ENCODE assay signal across 16 mouse cellular contexts in genomic region chr12:27941053-27941452, GRCm38 (mm10).
DNase-seq lines count a peak whose midpoint lies in the region; ATAC-seq and TF ChIP-seq lines count a peak whose summit lies in the region.
"Had no signal": no experiment of that assay in that cellular context is flagged by ENCODE, and none has a peak within 500 bp of the region (broad histone marks: within the 10 kb centered on the region; RNA-seq: fewer than 3 reads in every experiment).

No protein-coding gene starts in this region.

- no peaks in the 10 kb centered on the region for H3K36me3 ChIP-seq in heart, embryonic 11.5 days (ENCODE audit: control insufficient read depth, insufficient read depth, low read length)
- no peaks in the 10 kb centered on the region for H3K36me3 ChIP-seq in liver, adult 2 months (ENCODE audit: control insufficient read depth, insufficient read depth, low read length)
- H3K36me3 ChIP-seq in liver, embryonic 12.5 days: no peaks in the 10 kb centered on the region
- H3K36me3 ChIP-seq: forebrain, embryonic 12.5 days; hindbrain, embryonic 10.5 days; midbrain, embryonic 12.5 days had no signal

- H3K27me3 ChIP-seq in heart, embryonic 11.5 days (ENCODE audit: control insufficient read depth, insufficient read depth, low read length): no peaks in the 10 kb centered on the region
- H3K27me3 ChIP-seq in liver, adult 2 months (ENCODE audit: control insufficient read depth, insufficient read depth, low read length): no peaks in the 10 kb centered on the region
- H3K27me3 ChIP-seq in liver, embryonic 12.5 days (replicated peaks): no peaks in the 10 kb centered on the region
- H3K27me3 ChIP-seq: CH12.LX; forebrain, embryonic 12.5 days; midbrain, embryonic 12.5 days had no signal

- no peaks in the 10 kb centered on the region for H3K79me2 ChIP-seq in liver, adult 2 months (ENCODE audit: control insufficient read depth, insufficient read depth, low read length)

- no peak for ATAC-seq in heart, embryonic 11.5 days (replicated peaks; ENCODE audit: insufficient number of reproducible peaks, low FRiP score, low TSS enrichment)
- no peak for ATAC-seq in liver, embryonic 12.5 days

- no peak for TF ChIP-seq POLR2A in liver, adult 2 months (IDR thresholded peaks at IDR 0.05; ENCODE audit: extremely low read depth, insufficient read depth, low read length)

- H3K4me3 ChIP-seq in heart, embryonic 11.5 days (ENCODE audit: low read depth, low read length): no peak overlapping the region
- H3K4me3 ChIP-seq in liver, adult 2 months (ENCODE audit: insufficient read depth, low read depth, low read length): no peak overlapping the region
- no peak overlapping the region for H3K4me3 ChIP-seq in liver, embryonic 12.5 days
- H3K4me3 ChIP-seq: forebrain, embryonic 12.5 days; hindbrain, embryonic 10.5 days; midbrain, embryonic 12.5 days had no signal

- H3K27ac ChIP-seq in heart, embryonic 11.5 days (ENCODE audit: low read depth, low read length): no peak overlapping the region
- no peak overlapping the region for H3K27ac ChIP-seq in liver, adult 2 months (replicated peaks; ENCODE audit: insufficient read depth, low read depth, low read length)
- H3K27ac ChIP-seq in liver, embryonic 12.5 days: no peak overlapping the region
- H3K27ac ChIP-seq: forebrain, embryonic 12.5 days; hindbrain, embryonic 10.5 days; midbrain, embryonic 12.5 days had no signal

- no peaks in the 10 kb centered on the region for H3K4me1 ChIP-seq in heart, embryonic 11.5 days (ENCODE audit: control insufficient read depth, insufficient read depth, low read length)
- H3K4me1 ChIP-seq in liver, adult 2 months (ENCODE audit: control insufficient read depth, insufficient read depth, low read length): peaks cover 2% of the 10 kb centered on the region; the same call in 1 of the 2 replicates
- H3K4me1 ChIP-seq in liver, embryonic 12.5 days: no peaks in the 10 kb centered on the region

- intact Hi-C loops in heart, postnatal 14 days (cut with DNase I): no loop called here

- WGBS in heart, embryonic 11.5 days (ENCODE audit: insufficient replicate concordance): 61% methylated on average over 1 of the region's 1 CpGs
- WGBS in liver, adult 2 months: 23% methylated on average over 1 of the region's 1 CpGs
- WGBS in liver, embryonic 12.5 days (ENCODE audit: insufficient replicate concordance): 58% methylated on average over 1 of the region's 1 CpGs

- peak; percentile 9 for DNase-seq in adrenal gland, postnatal 14 days
- DNase-seq in adrenal gland, adult 8-10 months: no peak
- DNase-seq in heart, postnatal 14 days: peak; percentile 14 to 38
- DNase-seq in liver, adult 2 months (ENCODE audit: extremely low read depth, low read depth, low spot score): peak; percentile 86
- DNase-seq in kidney, postnatal 10 days: peak; percentile 14
- DNase-seq in spleen, postnatal 4 days (ENCODE audit: low spot score in 2 of 2): no peak
- DNase-seq: cerebellum, postnatal 25 days; gastrocnemius, postnatal 14 days; thymus, postnatal 14 days had no signal

- TF ChIP-seq CTCF in liver, adult 2 months (IDR thresholded peaks at IDR 0.05; ENCODE audit: low read depth, low read length): no peak

- H3K9me3 ChIP-seq in heart, embryonic 11.5 days (replicated peaks; ENCODE audit: control insufficient read depth, low read length): no peaks in the 10 kb centered on the region
- no peaks in the 10 kb centered on the region for H3K9me3 ChIP-seq in liver, embryonic 12.5 days (replicated peaks)
- H3K9me3 ChIP-seq: forebrain, embryonic 12.5 days; hindbrain, embryonic 10.5 days; midbrain, embryonic 12.5 days had no signal

- no peak overlapping the region for H3K4me2 ChIP-seq in heart, embryonic 11.5 days
- no peak overlapping the region for H3K4me2 ChIP-seq in liver, embryonic 12.5 days
- H3K4me2 ChIP-seq: forebrain, embryonic 12.5 days; liver, embryonic 11.5 days; midbrain, embryonic 12.5 days had no signal

- H3K9ac ChIP-seq in heart, embryonic 11.5 days (ENCODE audit: low read depth, low read length): no peak overlapping the region
- no peak overlapping the region for H3K9ac ChIP-seq in liver, adult 2 months (ENCODE audit: low read depth, low read length)
- no peak overlapping the region for H3K9ac ChIP-seq in liver, embryonic 12.5 days
- H3K9ac ChIP-seq: forebrain, embryonic 12.5 days; midbrain, embryonic 12.5 days had no signal

Comparison
In these comparisons a context has a peak if more than half of its experiments do, and no peak if none do; other contexts are left out.
1. DNase-seq: peak in adrenal gland, postnatal 14 days (single experiment), heart, postnatal 14 days (2 of 2), liver, adult 2 months (single experiment) and kidney, postnatal 10 days (single experiment); none in adrenal gland, adult 8-10 months (single experiment) and spleen, postnatal 4 days (0 of 2).